Mouse (Mus musculus): ENCODE results near the gene Snrnp27.

Snrnp27 gene

GRCm38 (mm10) chr6:86683872-86684654, at the start of gene Snrnp27:
Snrnp27 (minus strand) TSS chr6:86684522.
- peak; percentile 91 for DNase-seq (ENCODE audit: low spot score)

GRCm38 (mm10) chr6:86733183-86733876, 49.0 kb upstream of the Snrnp27 start, which contains the start of gene Gmcl1:
Gmcl1 (minus strand) TSS chr6:86733383.
- DNase-seq (ENCODE audit: low spot score): peak; percentile 88

GRCm38 (mm10) chr6:86732276-86733173, 48.2 kb upstream of the Snrnp27 start:
- peak; percentile 18 for DNase-seq (ENCODE audit: low spot score)

GRCm38 (mm10) chr6:86728711-86729110, 44.4 kb upstream of the Snrnp27 start:
- no peak for DNase-seq (ENCODE audit: low spot score)

- DNase-seq (ENCODE audit: low spot score): no peak
Observed at GRCm38 (mm10) chr6:86721977-86722376, 37.7 kb upstream of the Snrnp27 start.

GRCm38 (mm10) chr6:86708072-86708774, 23.9 kb upstream of the Snrnp27 start:
- DNase-seq (ENCODE audit: low spot score): no peak

GRCm38 (mm10) chr6:86702577-86702976, 18.3 kb upstream of the Snrnp27 start:
- no peak for DNase-seq (ENCODE audit: low spot score)

GRCm38 (mm10) chr6:86697903-86698302, 13.6 kb upstream of the Snrnp27 start:
- DNase-seq (ENCODE audit: low spot score): no peak

GRCm38 (mm10) chr6:86696213-86696612, 11.9 kb upstream of the Snrnp27 start:
- DNase-seq (ENCODE audit: low spot score): no peak

GRCm38 (mm10) chr6:86694465-86694864, 10.1 kb upstream of the Snrnp27 start:
- peak; percentile 48 for DNase-seq (ENCODE audit: low spot score)

- no peak for DNase-seq (ENCODE audit: low spot score)
Observed at GRCm38 (mm10) chr6:86689671-86690070, 5.3 kb upstream of the Snrnp27 start.

- no peak for DNase-seq (ENCODE audit: low spot score)
Observed at GRCm38 (mm10) chr6:86686971-86687370, 2.6 kb upstream of the Snrnp27 start.

GRCm38 (mm10) chr6:86684655-86685011, 311 bp upstream of the Snrnp27 start:
- no peak for DNase-seq (ENCODE audit: low spot score)

- no peak for DNase-seq (ENCODE audit: low spot score)
Observed at GRCm38 (mm10) chr6:86681289-86681688, 3.0 kb downstream of the Snrnp27 start.

GRCm38 (mm10) chr6:86678341-86678740, 6.0 kb downstream of the Snrnp27 start:
- no peak for DNase-seq (ENCODE audit: low spot score)

- peak; percentile 53 for DNase-seq (ENCODE audit: low spot score)
Observed at GRCm38 (mm10) chr6:86670873-86671272, 13.4 kb downstream of the Snrnp27 start.

GRCm38 (mm10) chr6:86669240-86669727, 15.0 kb downstream of the Snrnp27 start:
- DNase-seq (ENCODE audit: low spot score): peak; percentile 99

- DNase-seq (ENCODE audit: low spot score): peak; percentile 20
Observed at GRCm38 (mm10) chr6:86668580-86669239, 15.6 kb downstream of the Snrnp27 start, which contains the start of gene Mxd1. Mxd1 (minus strand) TSS chr6:86669161.

- DNase-seq (ENCODE audit: low spot score): no peak
Observed at GRCm38 (mm10) chr6:86667061-86667460, 17.3 kb downstream of the Snrnp27 start.

GRCm38 (mm10) chr6:86665560-86666307, 18.6 kb downstream of the Snrnp27 start:
- no peak for DNase-seq (ENCODE audit: low spot score)
